Mouse (Mus musculus) liver, embryonic 12.5 days (tissue): Measurements from ENCODE around the gene Psme2b. TPM values are rescaled to one million over a fixed set of nuclear protein-coding genes. Genes with fewer than 3 reads are reported as not detected.

ENCODE experiments used
- ATAC-seq: fragments of 200-750 bp; cut with Nextera tagmentation; 2 replicates; pipeline ENCODE4 v1.8.0; 2017; ENCODE audit warnings: moderate number of reproducible peaks, mild to moderate bottlenecking, moderate library complexity
- H3K27ac ChIP-seq: fragments of 300-500 bp; sonication (generic); 2 replicates; pipeline ENCODE4 v1.5.1; 2016; ENCODE audit warnings: mild to moderate bottlenecking
- H3K27me3 ChIP-seq: fragments of 300-500 bp; sonication (generic); replicated peaks from 2 replicates; pipeline ENCODE4 v1.6.1; 2016; ENCODE audit warnings: mild to moderate bottlenecking, moderate library complexity
- H3K36me3 ChIP-seq: fragments of 300-500 bp; sonication (generic); 2 replicates; pipeline ENCODE4 v1.6.1; 2016; ENCODE audit warnings: mild to moderate bottlenecking, moderate library complexity
- H3K4me1 ChIP-seq: fragments of 300-500 bp; sonication (generic); 2 replicates; pipeline ENCODE4 v1.6.1; 2016
- H3K4me2 ChIP-seq: fragments of 300-500 bp; sonication (generic); 2 replicates; pipeline ENCODE4 v1.6.1; 2016; ENCODE audit warnings: mild to moderate bottlenecking, moderate library complexity
- H3K4me3 ChIP-seq: fragments of 300-500 bp; sonication (generic); 2 replicates; pipeline ENCODE4 v1.5.1; 2016; ENCODE audit warnings: mild to moderate bottlenecking, moderate library complexity
- H3K9ac ChIP-seq: fragments of 300-500 bp; sonication (generic); 2 replicates; pipeline ENCODE4 v1.6.1; 2016; ENCODE audit warnings: mild to moderate bottlenecking, moderate library complexity
- H3K9me3 ChIP-seq: fragments of 300-500 bp; sonication (generic); replicated peaks from 2 replicates; pipeline ENCODE4 v1.6.1; 2016; ENCODE audit warnings: mild to moderate bottlenecking, moderate library complexity
- WGBS: fragments of 180-500 bp; shearing (Covaris S2); methylation state at CpG from one replicate; pipeline ENCODE4 v1.1.7; 2016; ENCODE audit not compliant: insufficient replicate concordance; 5-methylcytosine and 5-hydroxymethylcytosine counted together
- polyA plus RNA-seq: library from polyadenylated mRNA; unstranded; fragments of >200 nt; fragmentation: Nextera tagmentation; extraction: Ambion mirVana; gene quantifications from 2 replicates; pipeline ENCODE4 v1.2.1, GENCODE M21; 2016

Gene Psme2b
- polyA plus RNA-seq, 1 experiment from 2014 or later, result 1.2 TPM

GRCm38 (mm10) chr11:48898812-48899431 is 47.1 kb downstream of the Psme2b start:
- H3K9ac ChIP-seq, result no peak overlapping the region
- ATAC-seq, result no peak
- H3K27me3 ChIP-seq, result no peaks in the 10 kb centered on the region
- H3K27ac ChIP-seq, result no peak overlapping the region
- no peak overlapping the region for H3K4me3 ChIP-seq
- H3K36me3 ChIP-seq, result no peaks in the 10 kb centered on the region
- WGBS, result 59% methylated on average over 2 of the region's 2 CpGs
- no peaks in the 10 kb centered on the region for H3K9me3 ChIP-seq
- no peak overlapping the region for H3K4me2 ChIP-seq
- H3K4me1 ChIP-seq, result no peaks in the 10 kb centered on the region

Other genes with a start within 250 kb of the Psme2b start
- 735 and 768 TPM in 2 replicates for gene Rack1, start 145.9 kb downstream of the Psme2b start, polyA plus RNA-seq
- 2.1 and 2.3 TPM in 2 replicates for gene Trim41, start 128.8 kb downstream of the Psme2b start, polyA plus RNA-seq
- gene Trim7, start 120.0 kb downstream of the Psme2b start, polyA plus RNA-seq, result not detected in 2 replicates
- gene Gm12184, start 119.5 kb downstream of the Psme2b start, polyA plus RNA-seq, result 4.1 and 5.0 TPM in 2 replicates
- gene Irgm1, start 74.5 kb downstream of the Psme2b start, polyA plus RNA-seq, result 16.3 and 16.5 TPM in 2 replicates
- 0.19 and 0.33 TPM in 2 replicates for gene Gm5431, start 44.0 kb downstream of the Psme2b start, polyA plus RNA-seq
- gene Olfr56, start 32.7 kb upstream of the Psme2b start, polyA plus RNA-seq, result 0.07 TPM in 1 of 2 replicates, not detected in the other
- 0.50 and 0.89 TPM in 2 replicates for gene 9930111J21Rik1, start 33.2 kb upstream of the Psme2b start, polyA plus RNA-seq
- gene Gm12185, start 46.0 kb upstream of the Psme2b start, polyA plus RNA-seq, result 0.02 TPM in 1 of 2 replicates, not detected in the other
- 0.07 and 0.11 TPM in 2 replicates for gene Tgtp1, start 48.0 kb upstream of the Psme2b start, polyA plus RNA-seq
- 0.71 and 0.88 TPM in 2 replicates for gene 9930111J21Rik2, start 105.1 kb upstream of the Psme2b start, polyA plus RNA-seq
- 0.12 and 0.15 TPM in 2 replicates for gene Tgtp2, start 118.0 kb upstream of the Psme2b start, polyA plus RNA-seq
- 7.0 and 7.2 TPM in 2 replicates for gene Ifi47, start 130.4 kb upstream of the Psme2b start, polyA plus RNA-seq
- not detected in 2 replicates for gene Olfr1396, start 168.7 kb upstream of the Psme2b start, polyA plus RNA-seq
- gene Olfr1395, start 196.1 kb upstream of the Psme2b start, polyA plus RNA-seq, result not detected in 2 replicates
- gene Olfr1394, start 208.2 kb upstream of the Psme2b start, polyA plus RNA-seq, result not detected in 2 replicates
- 1.6 and 2.0 TPM in 2 replicates for gene Btnl9, start 241.0 kb upstream of the Psme2b start, polyA plus RNA-seq